Mouse (Mus musculus): ENCODE measurements around the gene Rgl2. TPM values are rescaled to one million over a fixed set of nuclear protein-coding genes. Genes with fewer than 3 reads are reported as not detected.

Rgl2 gene
- polyA plus RNA-seq, 1 experiment from 2014 or later = 38.7 TPM

Small RNA genes within 50 kb of the gene (microRNA-seq; reads per million reads assigned to microRNA genes)
- not detected for gene Gm27740

Other genes with a start within 250 kb of the Rgl2 start
- gene Hnrnpm, start 242.7 kb upstream of the Rgl2 start, polyA plus RNA-seq (2014; fragmentation: Nextera tagmentation; extraction: Ambion mirVana) = 644 and 689 TPM in 2 replicates
- 30.3 and 30.6 TPM in 2 replicates for gene March2, start 210.9 kb upstream of the Rgl2 start, polyA plus RNA-seq (2014; fragmentation: Nextera tagmentation; extraction: Ambion mirVana)
- gene Rab11b, start 169.0 kb upstream of the Rgl2 start, polyA plus RNA-seq (2014; fragmentation: Nextera tagmentation; extraction: Ambion mirVana) = 270 and 277 TPM in 2 replicates
- 37.9 and 43.6 TPM in 2 replicates for gene Angptl4, start 147.7 kb upstream of the Rgl2 start, polyA plus RNA-seq (2014; fragmentation: Nextera tagmentation; extraction: Ambion mirVana)
- 23.0 and 25.1 TPM in 2 replicates for gene Kank3, start 119.0 kb upstream of the Rgl2 start, polyA plus RNA-seq (2014; fragmentation: Nextera tagmentation; extraction: Ambion mirVana)
- gene Rps28, start 105.0 kb upstream of the Rgl2 start, polyA plus RNA-seq (2014; fragmentation: Nextera tagmentation; extraction: Ambion mirVana) = 1,083 and 1,144 TPM in 2 replicates
- 457 and 474 TPM in 2 replicates for gene Ndufa7, start 105.0 kb upstream of the Rgl2 start, polyA plus RNA-seq (2014; fragmentation: Nextera tagmentation; extraction: Ambion mirVana)
- gene Cd320, start 86.5 kb upstream of the Rgl2 start, polyA plus RNA-seq (2014; fragmentation: Nextera tagmentation; extraction: Ambion mirVana) = 85.5 and 91.5 TPM in 2 replicates
- gene Gm7029, start 55.7 kb upstream of the Rgl2 start, polyA plus RNA-seq (2014; fragmentation: Nextera tagmentation; extraction: Ambion mirVana) = not detected in 2 replicates
- gene Kifc1, start 38.9 kb upstream of the Rgl2 start, polyA plus RNA-seq (2014; fragmentation: Nextera tagmentation; extraction: Ambion mirVana) = 12.3 and 12.5 TPM in 2 replicates
- 0.19 and 0.48 TPM in 2 replicates for gene Platr17, start 24.4 kb upstream of the Rgl2 start, polyA plus RNA-seq (2014; fragmentation: Nextera tagmentation; extraction: Ambion mirVana)
- 66.8 and 71.3 TPM in 2 replicates for gene Daxx, start 20.1 kb upstream of the Rgl2 start, polyA plus RNA-seq (2014; fragmentation: Nextera tagmentation; extraction: Ambion mirVana)
- gene Tapbp, start 13.6 kb upstream of the Rgl2 start, polyA plus RNA-seq (2014; fragmentation: Nextera tagmentation; extraction: Ambion mirVana) = 12.5 and 14.8 TPM in 2 replicates
- gene Zbtb22, start 13.6 kb upstream of the Rgl2 start, polyA plus RNA-seq (2014; fragmentation: Nextera tagmentation; extraction: Ambion mirVana) = 10.1 and 11.8 TPM in 2 replicates
- gene Pfdn6, start 10.8 kb downstream of the Rgl2 start, polyA plus RNA-seq (2014; fragmentation: Nextera tagmentation; extraction: Ambion mirVana) = 208 and 212 TPM in 2 replicates
- 37.4 and 45.6 TPM in 2 replicates for gene Wdr46, start 11.1 kb downstream of the Rgl2 start, polyA plus RNA-seq (2014; fragmentation: Nextera tagmentation; extraction: Ambion mirVana)
- 2.6 and 3.0 TPM in 2 replicates for gene B3galt4, start 21.9 kb downstream of the Rgl2 start, polyA plus RNA-seq (2014; fragmentation: Nextera tagmentation; extraction: Ambion mirVana)
- 35.6 and 37.1 TPM in 2 replicates for gene Vps52, start 26.3 kb downstream of the Rgl2 start, polyA plus RNA-seq (2014; fragmentation: Nextera tagmentation; extraction: Ambion mirVana)
- 1,618 and 1,641 TPM in 2 replicates for gene Rps18, start 26.5 kb downstream of the Rgl2 start, polyA plus RNA-seq (2014; fragmentation: Nextera tagmentation; extraction: Ambion mirVana)
- 4.2 and 5.3 TPM in 2 replicates for gene H2-K1, start 70.8 kb downstream of the Rgl2 start, polyA plus RNA-seq (2014; fragmentation: Nextera tagmentation; extraction: Ambion mirVana)
- gene Ring1, start 95.1 kb downstream of the Rgl2 start, polyA plus RNA-seq (2014; fragmentation: Nextera tagmentation; extraction: Ambion mirVana) = 3.8 and 5.6 TPM in 2 replicates
- 34.9 and 37.7 TPM in 2 replicates for gene H2-Ke6, start 98.5 kb downstream of the Rgl2 start, polyA plus RNA-seq (2014; fragmentation: Nextera tagmentation; extraction: Ambion mirVana)
- 85.6 and 94.1 TPM in 2 replicates for gene Slc39a7, start 102.1 kb downstream of the Rgl2 start, polyA plus RNA-seq (2014; fragmentation: Nextera tagmentation; extraction: Ambion mirVana)
- 20.5 and 24.0 TPM in 2 replicates for gene Rxrb, start 102.3 kb downstream of the Rgl2 start, polyA plus RNA-seq (2014; fragmentation: Nextera tagmentation; extraction: Ambion mirVana)
- gene Col11a2, start 109.9 kb downstream of the Rgl2 start, polyA plus RNA-seq (2014; fragmentation: Nextera tagmentation; extraction: Ambion mirVana) = 2.6 and 5.0 TPM in 2 replicates
- gene H2-Oa, start 162.8 kb downstream of the Rgl2 start, polyA plus RNA-seq (2014; fragmentation: Nextera tagmentation; extraction: Ambion mirVana) = 0.55 and 1.2 TPM in 2 replicates
- 7.5 and 9.1 TPM in 2 replicates for gene H2-DMa, start 190.0 kb downstream of the Rgl2 start, polyA plus RNA-seq (2014; fragmentation: Nextera tagmentation; extraction: Ambion mirVana)
- 141 and 152 TPM in 2 replicates for gene Brd2, start 193.1 kb downstream of the Rgl2 start, polyA plus RNA-seq (2014; fragmentation: Nextera tagmentation; extraction: Ambion mirVana)
- 0.23 TPM in 1 of 2 replicates, not detected in the other for gene H2-DMb2, start 213.8 kb downstream of the Rgl2 start, polyA plus RNA-seq (2014; fragmentation: Nextera tagmentation; extraction: Ambion mirVana)
- 0.45 and 0.61 TPM in 2 replicates for gene H2-DMb1, start 223.5 kb downstream of the Rgl2 start, polyA plus RNA-seq (2014; fragmentation: Nextera tagmentation; extraction: Ambion mirVana)